Mouse (Mus musculus): ENCODE results near the gene Olfr1052.
"Not testable (repeated sequence)": the region's sequence is repeated elsewhere in the genome, so short reads cannot be mapped to it uniquely, and the experiment has no call there.

Gene Olfr1052

GRCm38 (mm10) chr2:86292155-86292554 is at the start of gene Olfr1052:
TSS of gene Olfr1052 (plus strand) at chr2:86292455.
- no peak for DNase-seq

- DNase-seq: not testable (repeated sequence)
These were observed 34.0 kb upstream of the Olfr1052 start, which contains the start of gene Olfr1049 for GRCm38 (mm10) chr2:86258228-86258627. TSS of gene Olfr1049 (minus strand) at chr2:86258328.

- not testable (repeated sequence) for DNase-seq
These were observed 13.3 kb upstream of the Olfr1052 start, which contains the start of gene Olfr1051 for GRCm38 (mm10) chr2:86278988-86279387. TSS of gene Olfr1051 (minus strand) at chr2:86279088.

- no peak for DNase-seq
These were observed 22.9 kb downstream of the Olfr1052 start, which contains the start of gene Olfr1053 for GRCm38 (mm10) chr2:86315184-86315583. TSS of gene Olfr1053 (minus strand) at chr2:86315284.

- DNase-seq: no peak
These were observed 43.1 kb downstream of the Olfr1052 start, which contains the start of gene Olfr1054 for GRCm38 (mm10) chr2:86335333-86335732. TSS of gene Olfr1054 (minus strand) at chr2:86335433.
